Mouse (Mus musculus) ovary, postnatal 14 days (tissue): ENCODE measurements at regions not wholly inside any gene's neighbourhood (a gene's known extent, or its start where the extent isn't known, plus 50 kb on each side); places are given as distances from the start of the nearest gene placed in this dataset.

Experiments used
- DNase-seq: peaks from one replicate; pipeline ENCODE4 v3.0.0; 2022; ENCODE audit warnings: low spot score

DNA sequence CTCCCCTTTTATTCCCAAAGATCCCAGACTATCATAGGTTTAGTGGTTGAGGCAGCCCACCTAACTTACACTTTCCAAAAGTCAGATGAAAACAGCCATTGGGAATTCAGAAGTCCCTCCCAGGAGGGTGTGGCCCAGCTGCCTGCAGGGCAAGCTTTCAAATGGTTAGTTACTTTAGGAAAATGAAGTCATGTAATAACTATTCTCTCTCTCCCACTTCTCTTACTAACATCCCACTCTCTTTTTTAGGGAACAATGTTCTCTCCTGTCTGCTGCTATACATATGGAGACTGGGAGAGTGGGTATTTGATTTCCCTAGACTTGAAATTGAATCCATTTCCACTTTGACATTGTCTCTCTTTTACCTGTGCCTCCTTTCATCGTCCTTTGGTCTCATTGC, 55.0 kb downstream of the Zfp648 start:
- no peak for DNase-seq

DNA sequence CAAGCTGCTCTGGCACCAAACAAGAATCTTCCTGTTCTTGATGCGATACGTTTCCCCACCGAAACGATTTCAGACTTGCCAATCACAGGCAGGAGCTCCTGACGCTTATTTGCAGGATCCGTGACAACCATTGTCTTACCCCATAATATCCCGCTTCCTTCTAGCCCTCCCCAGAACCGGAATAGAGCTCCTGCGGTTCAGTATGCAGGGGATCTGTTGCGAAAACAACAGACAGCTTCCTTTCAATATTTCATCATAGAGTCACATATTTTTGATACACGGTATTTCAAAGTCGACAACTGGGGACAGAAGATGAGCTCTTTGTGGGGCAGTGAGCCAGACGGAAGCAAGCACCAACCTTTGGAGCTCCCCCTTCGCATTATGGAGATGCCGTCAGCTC, 55.8 kb downstream of the Zfp648 start:
- DNase-seq: no peak

DNA sequence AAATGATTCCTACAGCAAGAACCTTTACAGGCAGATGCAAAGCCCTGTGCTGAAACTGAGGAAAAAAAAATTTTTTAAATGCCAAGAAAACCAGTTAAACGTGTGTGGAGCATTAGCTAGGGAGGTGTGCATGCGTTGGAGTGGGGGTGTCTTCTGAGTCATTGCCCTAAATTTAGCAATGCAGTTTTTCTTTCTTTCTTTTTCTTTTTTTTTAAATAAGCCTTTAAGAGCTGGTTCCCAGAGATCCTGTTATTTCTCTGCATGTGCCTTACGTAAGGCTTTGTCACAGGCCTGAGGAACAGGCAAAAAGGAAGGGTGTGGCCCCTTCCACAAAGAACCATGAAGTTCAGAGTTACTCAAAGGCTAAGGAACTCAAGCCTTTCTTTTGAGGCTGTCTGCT, 57.5 kb downstream of the Zfp648 start:
- no peak for DNase-seq

DNA sequence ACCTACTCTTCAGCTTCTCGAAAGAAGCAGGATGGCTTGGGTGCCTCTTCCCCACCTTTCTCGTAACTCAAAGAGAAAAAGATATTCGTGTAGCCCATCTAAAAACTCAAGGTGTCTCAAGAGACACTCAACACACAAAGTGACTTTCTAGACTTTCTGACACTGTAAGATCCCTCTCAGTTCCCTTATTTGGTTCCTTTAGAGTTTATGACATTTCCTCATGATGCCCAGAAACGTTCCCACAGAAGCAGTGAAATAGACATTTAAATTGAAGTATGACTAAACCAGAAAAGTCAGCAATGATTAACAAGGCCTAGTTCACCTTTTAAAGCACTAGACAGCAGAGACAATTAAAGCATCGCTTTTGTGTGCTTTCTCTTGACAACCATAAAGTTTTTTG, 59.4 kb downstream of the Zfp648 start:
- DNase-seq: no peak

DNA sequence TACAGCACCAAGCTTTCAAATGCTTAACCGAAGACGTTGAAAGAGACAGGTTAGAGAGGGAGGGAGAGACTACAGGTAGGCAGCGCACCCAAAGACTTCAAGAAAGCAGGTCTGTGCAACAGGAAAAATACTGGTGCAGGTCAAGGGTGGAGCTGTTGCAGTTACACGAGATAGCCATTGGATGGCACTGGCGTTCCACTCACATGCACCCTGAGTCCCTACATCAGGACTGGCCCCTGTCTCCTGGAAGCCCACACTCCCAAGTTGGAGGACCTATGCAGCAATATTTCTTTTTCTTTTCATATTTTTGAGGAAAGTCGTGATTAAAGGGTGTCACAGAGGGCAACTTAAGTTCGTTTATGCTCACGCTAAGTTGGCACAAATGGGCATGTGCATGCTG, 80.5 kb downstream of the Zfp648 start:
- DNase-seq: peak; percentile 56

DNA sequence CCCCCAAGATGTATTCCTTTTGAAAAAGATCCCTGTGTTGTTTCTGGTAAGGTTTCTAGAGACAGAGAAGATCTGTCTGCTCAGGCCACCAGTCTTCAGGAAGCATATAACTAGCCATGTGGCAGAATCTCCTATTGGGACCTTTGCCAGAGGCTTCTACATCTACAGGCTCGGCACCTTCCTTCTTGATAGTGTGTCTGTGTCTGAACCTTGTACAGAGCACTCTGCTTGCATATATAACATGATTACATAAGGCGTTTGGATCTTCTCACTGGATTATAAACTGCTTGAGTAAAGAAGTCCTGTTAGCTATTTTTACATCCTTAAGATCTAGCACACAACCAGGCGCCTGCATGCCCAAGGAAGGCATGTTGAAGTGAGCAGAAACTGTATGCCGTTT, 85.1 kb downstream of the Zfp648 start:
- DNase-seq: no peak

DNA sequence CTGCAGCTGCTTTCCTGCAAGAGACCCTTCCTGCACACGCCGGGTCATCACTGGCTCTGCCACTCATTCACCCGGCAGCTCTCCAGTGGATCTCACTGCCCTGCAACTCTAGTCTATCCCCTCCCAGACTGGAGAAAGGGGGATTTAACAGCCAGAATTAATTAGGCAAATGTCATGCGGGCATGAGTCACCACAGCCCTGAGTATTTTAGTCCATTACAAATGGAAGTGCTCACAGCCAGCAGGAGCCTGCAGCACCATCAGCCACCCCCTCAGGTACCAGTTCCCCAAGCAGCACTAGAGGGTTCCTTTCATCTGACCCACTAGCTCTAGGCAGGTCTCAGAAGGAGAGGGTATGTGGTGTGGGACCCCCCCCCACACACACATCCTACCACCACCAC, 91.7 kb downstream of the Zfp648 start:
- DNase-seq: no peak

DNA sequence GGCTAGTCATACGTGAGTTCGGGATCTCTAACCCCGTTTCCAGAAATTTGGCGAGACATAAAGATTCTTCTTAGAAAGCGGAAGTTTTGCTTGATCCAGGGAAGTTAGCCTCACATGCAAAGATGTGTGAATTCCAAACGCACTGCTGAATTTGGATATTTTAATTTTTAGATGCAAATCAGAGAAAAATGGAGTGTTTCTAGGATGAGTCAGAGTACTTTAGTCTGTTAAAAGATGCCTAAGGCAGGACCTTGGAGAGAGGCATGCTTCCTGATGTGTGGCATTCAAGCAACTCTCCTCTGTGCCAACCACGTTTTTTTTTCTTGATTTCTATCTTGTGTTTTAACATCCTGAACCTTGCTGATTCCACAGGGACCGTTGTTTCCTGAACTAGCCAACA, 95.1 kb downstream of the Zfp648 start:
- DNase-seq: no peak

DNA sequence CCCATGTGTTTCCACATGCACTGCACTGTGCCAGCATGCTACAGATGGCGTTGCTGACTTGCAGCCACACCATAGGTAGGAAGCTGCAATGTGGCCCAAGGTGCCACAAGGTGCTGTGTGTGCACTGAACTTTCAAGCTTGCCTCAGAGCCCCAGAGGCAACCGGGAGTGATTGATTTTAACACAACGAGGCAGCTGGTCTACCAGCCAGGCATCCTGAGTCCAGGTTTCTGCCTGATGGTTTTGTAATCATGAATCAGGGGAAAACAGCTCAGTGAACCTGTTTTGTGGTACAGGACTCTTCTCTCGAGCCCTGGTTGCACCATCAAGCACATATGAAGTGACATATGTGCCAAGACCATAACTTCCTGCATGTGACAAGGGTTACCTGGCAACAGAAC, 98.9 kb downstream of the Zfp648 start:
- no peak for DNase-seq

DNA sequence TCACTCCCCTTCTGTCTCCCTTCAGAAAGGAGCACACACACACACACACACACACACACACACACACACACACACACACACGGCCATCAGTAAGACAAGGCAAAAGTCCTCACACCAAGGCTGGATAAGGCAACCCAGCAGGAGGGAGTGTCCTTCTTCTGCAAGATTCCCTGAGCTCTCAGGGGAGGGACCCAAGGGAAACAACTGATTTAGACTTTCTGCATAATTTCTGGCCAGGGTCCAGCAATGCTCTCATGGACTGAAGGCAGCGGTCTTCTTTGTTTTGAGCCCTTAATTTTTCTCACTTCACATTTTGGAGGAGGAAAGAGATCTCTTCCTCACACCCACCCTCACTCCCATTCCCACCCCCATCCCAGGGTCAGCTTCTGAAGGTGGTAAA, 108.7 kb downstream of the Zfp648 start:
- DNase-seq: peak; percentile 11
